Mouse (Mus musculus): ENCODE measurements at regions not wholly inside any gene's neighbourhood (a gene's known extent, or its start where the extent isn't known, plus 50 kb on each side); places are given as distances from the start of the nearest gene placed in this dataset.
A peak's percentile ranks its signal among the peaks of the same experiment; 100 is the strongest.

GRCm38 (mm10) chr1:177670576-177670975, 59.0 kb upstream of the 1700016C15Rik start:
- no peak for ATAC-seq

GRCm38 (mm10) chr1:177676657-177677056, 53.0 kb upstream of the 1700016C15Rik start:
- ATAC-seq, result peak; percentile 43

- no peak for ATAC-seq
These were observed 50.8 kb upstream of the 1700016C15Rik start for GRCm38 (mm10) chr1:177678832-177679231.

Data from CD4-positive, CD25-positive, alpha-beta regulatory T cell, adult 4 months (primary cell).